Mouse (Mus musculus) forebrain, postnatal 0 days (tissue): ENCODE data around the gene 2200002J24Rik. TPM values are rescaled to one million over a fixed set of nuclear protein-coding genes. Genes with fewer than 3 reads are reported as not detected.
A peak's percentile ranks its signal among the peaks of the same experiment; 100 is the strongest.

Experiments used
- ATAC-seq: fragments of 200-750 bp; cut with Nextera tagmentation; 2 replicates; pipeline ENCODE4 v1.8.0; 2017; ENCODE audit warnings: mild to moderate bottlenecking, moderate library complexity
- DNase-seq: peaks from one replicate; pipeline ENCODE4 v3.0.0-alpha.2; 2015
- H3K27ac ChIP-seq: fragments of 300-500 bp; sonication (generic); 2 replicates; pipeline ENCODE4 v1.5.1; 2014; ENCODE audit warnings: low read depth, mild to moderate bottlenecking, antibody characterized with exemption, low read length, moderate library complexity, mixed read lengths
- H3K27me3 ChIP-seq: fragments of 300-500 bp; sonication (generic); 2 replicates; pipeline ENCODE4 v1.6.1; 2014; ENCODE audit warnings: mild to moderate bottlenecking, low read length, mixed read lengths; ENCODE audit not compliant: insufficient read depth
- H3K36me3 ChIP-seq: fragments of 300-500 bp; sonication (generic); 2 replicates; pipeline ENCODE4 v1.6.1; 2014; ENCODE audit warnings: mild to moderate bottlenecking, moderate library complexity; ENCODE audit not compliant: insufficient read depth
- H3K4me1 ChIP-seq: fragments of 300-500 bp; sonication (generic); 2 replicates; pipeline ENCODE4 v1.6.1; 2014; ENCODE audit warnings: antibody characterized with exemption; ENCODE audit not compliant: insufficient read depth
- H3K4me2 ChIP-seq: fragments of 300-500 bp; sonication (generic); 2 replicates; pipeline ENCODE4 v1.6.1; 2014; ENCODE audit warnings: low read depth, mild to moderate bottlenecking, moderate library complexity
- H3K4me3 ChIP-seq: fragments of 300-500 bp; sonication (generic); 2 replicates; pipeline ENCODE4 v1.5.1; 2014; ENCODE audit warnings: low read depth, low read length, mixed read lengths
- H3K9ac ChIP-seq: fragments of 300-500 bp; sonication (generic); 2 replicates; pipeline ENCODE4 v1.6.1; 2014; ENCODE audit warnings: mild to moderate bottlenecking
- H3K9me3 ChIP-seq: fragments of 300-500 bp; sonication (generic); 2 replicates; pipeline ENCODE4 v1.6.1; 2016; ENCODE audit warnings: low read length
- CTCF ChIP-seq: sonication (generic); IDR thresholded peaks from 2 replicates; pipeline ENCODE4 v1.5.1; 2016; ENCODE audit warnings: antibody characterized with exemption, control low read depth, low read depth
- WGBS: fragments of 180-500 bp; shearing (Covaris S2); extraction: QIAGEN DNeasy Blood & Tissue Kit; methylation state at CpG from one replicate; pipeline ENCODE4 v1.1.7; 2014; 5-methylcytosine and 5-hydroxymethylcytosine counted together
- polyA plus RNA-seq: library from polyadenylated mRNA; unstranded; fragments of >200 nt; fragmentation: Nextera tagmentation; extraction: Ambion mirVana; gene quantifications from 2 replicates; pipeline ENCODE4 v1.2.1, GENCODE M21; 2015
- total RNA-seq: library from RNA; depleted of rRNA; stranded (reverse); fragments of >200 nt; gene quantifications from 2 replicates; pipeline ENCODE4 v1.2.3, GENCODE M21; 2014

The 2200002J24Rik gene
- total and polyA plus RNA-seq, 2 experiments from 2014 or later: not detected

- Histone ChIP-seq H3K4me3 (no peak overlapping the region), H3K9ac (no peak overlapping the region), H3K4me1 (no peaks in the 10 kb centered on the region), H3K36me3 (no peaks in the 10 kb centered on the region), H3K9me3 (no peaks in the 10 kb centered on the region), H3K4me2 (no peak overlapping the region), H3K27me3 (no peaks in the 10 kb centered on the region; the same call in 1 of the 2 replicates), H3K27ac (no peak overlapping the region)
- ATAC-seq: no peak
- WGBS: 51% methylated on average over 5 of the region's 5 CpGs
- no peak for TF ChIP-seq CTCF
- peak; percentile 20 for DNase-seq
These were observed 20.3 kb upstream of the 2200002J24Rik start for GRCm38 (mm10) chr7:30678263-30678975.

- H3K4me1 ChIP-seq: no peaks in the 10 kb centered on the region
- no peak overlapping the region for H3K27ac ChIP-seq
- no peaks in the 10 kb centered on the region; the same call in 1 of the 2 replicates for H3K27me3 ChIP-seq
- DNase-seq (no peak), ATAC-seq (no peak)
- no peak overlapping the region for H3K9ac ChIP-seq
- no peaks in the 10 kb centered on the region for H3K9me3 ChIP-seq
- WGBS: 66% methylated on average over 5 of the region's 5 CpGs
- TF ChIP-seq CTCF: no peak
- no peak overlapping the region for H3K4me3 ChIP-seq
- H3K36me3 ChIP-seq: no peaks in the 10 kb centered on the region
- H3K4me2 ChIP-seq: no peak overlapping the region
These were observed 16.8 kb upstream of the 2200002J24Rik start for GRCm38 (mm10) chr7:30681897-30682296.

DNA sequence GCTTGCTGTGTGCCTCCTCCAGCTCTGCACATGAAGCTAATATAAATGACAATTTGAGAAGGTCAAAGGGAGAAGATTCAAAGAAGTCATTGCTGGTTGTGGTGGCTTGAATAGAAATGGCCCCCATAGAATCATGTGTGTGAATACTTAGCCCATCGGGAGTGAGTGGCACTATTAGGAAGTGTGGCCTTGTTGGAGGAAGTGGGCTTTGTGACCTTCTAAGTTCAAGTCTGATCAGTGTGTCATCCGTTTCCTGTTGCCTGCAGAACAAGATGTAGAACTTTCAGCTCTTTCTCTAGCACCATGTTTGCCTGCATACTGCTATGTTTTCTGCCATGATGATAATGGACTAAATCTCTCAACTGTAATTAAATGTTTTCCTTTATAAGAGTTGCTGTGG lies 15.3 kb upstream of the 2200002J24Rik start:
- H3K9me3 ChIP-seq: no peaks in the 10 kb centered on the region
- no peak overlapping the region for H3K27ac ChIP-seq
- H3K9ac ChIP-seq: no peak overlapping the region
- H3K4me3 ChIP-seq: no peak overlapping the region
- H3K27me3 ChIP-seq: peaks cover 7% of the 10 kb centered on the region; the same call in 1 of the 2 replicates
- H3K4me2 ChIP-seq: no peak overlapping the region
- no peak for TF ChIP-seq CTCF
- no peaks in the 10 kb centered on the region for H3K4me1 ChIP-seq
- DNase-seq: no peak
- H3K36me3 ChIP-seq: no peaks in the 10 kb centered on the region
- 80% methylated on average over 2 of the region's 2 CpGs for WGBS
- no peak for ATAC-seq

- Histone ChIP-seq H3K9me3 (no peaks in the 10 kb centered on the region), H3K4me1 (no peaks in the 10 kb centered on the region), H3K27ac (no peak overlapping the region), H3K27me3 (0 out of 2 replicates have a peak, but pooled peaks cover 7% of the 10 kb centered on the region), H3K9ac (no peak overlapping the region), H3K4me3 (no peak overlapping the region), H3K4me2 (no peak overlapping the region), H3K36me3 (no peaks in the 10 kb centered on the region)
- no peak for TF ChIP-seq CTCF
- DNase-seq (no peak), ATAC-seq (no peak)
- 74% methylated on average over 6 of the region's 6 CpGs for WGBS
These were observed 10.4 kb upstream of the 2200002J24Rik start for GRCm38 (mm10) chr7:30688325-30688724.

- Histone ChIP-seq H3K9ac (no peak overlapping the region), H3K27ac (no peak overlapping the region), H3K4me1 (no peaks in the 10 kb centered on the region), H3K4me3 (no peak overlapping the region), H3K36me3 (no peaks in the 10 kb centered on the region), H3K4me2 (no peak overlapping the region), H3K9me3 (no peaks in the 10 kb centered on the region), H3K27me3 (no peaks in the 10 kb centered on the region)
- ATAC-seq: no peak
- 58% methylated on average over 5 of the region's 5 CpGs for WGBS
- no peak for DNase-seq
- no peak for TF ChIP-seq CTCF
These were observed 625 bp upstream of the 2200002J24Rik start for GRCm38 (mm10) chr7:30698101-30698500.

DNA sequence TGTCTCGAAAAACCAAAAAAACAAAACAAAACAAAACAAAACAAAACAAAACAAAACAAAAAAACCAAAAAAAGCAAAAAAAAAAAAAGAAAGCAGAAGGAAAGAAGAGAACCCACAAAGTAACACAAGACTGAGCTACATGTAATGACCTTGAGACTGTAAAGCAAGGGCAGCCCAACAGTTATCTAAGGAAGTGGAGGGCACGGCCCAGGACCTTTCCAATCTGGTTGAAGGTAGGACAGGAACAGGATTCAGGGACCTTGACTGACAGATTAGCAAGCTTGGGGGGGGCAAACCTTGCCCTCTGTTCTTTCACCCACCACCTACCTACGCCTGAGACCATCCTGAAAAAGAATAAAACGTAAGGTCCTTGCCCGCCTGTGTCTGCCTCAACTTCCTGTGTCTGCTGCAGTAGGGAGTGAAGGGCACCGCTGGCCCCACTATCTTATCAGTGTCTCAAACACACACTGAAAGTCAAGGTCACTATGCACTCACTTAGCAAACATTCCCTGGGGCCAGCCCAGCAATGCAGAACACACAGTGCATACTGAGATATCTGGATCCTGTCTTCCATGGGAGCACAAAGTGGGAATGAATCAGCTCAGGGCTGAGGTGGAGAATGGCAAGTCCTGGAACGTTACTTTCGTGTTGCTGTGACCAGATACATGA lies 7.6 kb downstream of the 2200002J24Rik start:
- DNase-seq (no peak), ATAC-seq (no peak)
- Histone ChIP-seq H3K27me3 (no peaks in the 10 kb centered on the region), H3K4me2 (no peak overlapping the region), H3K9ac (no peak overlapping the region), H3K9me3 (no peaks in the 10 kb centered on the region), H3K4me1 (no peaks in the 10 kb centered on the region), H3K27ac (no peak overlapping the region), H3K36me3 (no peaks in the 10 kb centered on the region), H3K4me3 (no peak overlapping the region)
- no peak for TF ChIP-seq CTCF
- whole genome bisulfite sequencing: 78% methylated on average over 8 of the region's 8 CpGs

GRCm38 (mm10) chr7:30707441-30707840 lies 8.7 kb downstream of the 2200002J24Rik start:
- ATAC-seq (no peak), DNase-seq (no peak)
- no peaks in the 10 kb centered on the region for H3K36me3 ChIP-seq
- H3K27me3 ChIP-seq: no peaks in the 10 kb centered on the region
- TF ChIP-seq CTCF: no peak
- no peak overlapping the region for H3K4me2 ChIP-seq
- H3K27ac ChIP-seq: no peak overlapping the region
- no peak overlapping the region for H3K9ac ChIP-seq
- 88% methylated on average over 1 of the region's 1 CpGs for WGBS
- H3K4me1 ChIP-seq: no peaks in the 10 kb centered on the region
- no peak overlapping the region for H3K4me3 ChIP-seq
- no peaks in the 10 kb centered on the region for H3K9me3 ChIP-seq
